Mouse (Mus musculus) lung, embryonic 15.5 days (tissue): Measurements from ENCODE around the gene Rcn3. TPM values are rescaled to one million over a fixed set of nuclear protein-coding genes. Genes with fewer than 3 reads are reported as not detected.
"Not testable (repeated sequence)": the region's sequence is repeated elsewhere in the genome, so short reads cannot be mapped to it uniquely, and the experiment has no call there.

Experiments
- ATAC-seq: fragments of 200-750 bp; cut with Nextera tagmentation; 2 replicates; pipeline ENCODE4 v1.8.0; 2017; ENCODE audit warnings: moderate number of reproducible peaks, borderline replicate concordance; ENCODE audit not compliant: low FRiP score, low TSS enrichment; ENCODE audit errors: extremely low read depth
- H3K27ac ChIP-seq: fragments of 300-500 bp; sonication (generic); 2 replicates; pipeline ENCODE4 v1.5.1; 2015; ENCODE audit warnings: moderate library complexity, mild to moderate bottlenecking, inconsistent platforms
- H3K27me3 ChIP-seq: fragments of 300-500 bp; sonication (generic); 2 replicates; pipeline ENCODE4 v1.6.1; 2015; ENCODE audit warnings: inconsistent platforms
- H3K36me3 ChIP-seq: fragments of 300-500 bp; sonication (generic); 2 replicates; pipeline ENCODE4 v1.6.1; 2015; ENCODE audit warnings: inconsistent platforms
- H3K4me1 ChIP-seq: fragments of 300-500 bp; sonication (generic); 2 replicates; pipeline ENCODE4 v1.6.1; 2015; ENCODE audit warnings: inconsistent platforms
- H3K4me2 ChIP-seq: fragments of 300-500 bp; sonication (generic); 2 replicates; pipeline ENCODE4 v1.6.1; 2015; ENCODE audit warnings: inconsistent platforms, mild to moderate bottlenecking, moderate library complexity
- H3K4me3 ChIP-seq: fragments of 300-500 bp; sonication (generic); 2 replicates; pipeline ENCODE4 v1.5.1; 2015; ENCODE audit warnings: mild to moderate bottlenecking, inconsistent platforms
- H3K9ac ChIP-seq: fragments of 300-500 bp; sonication (generic); 2 replicates; pipeline ENCODE4 v1.6.1; 2015; ENCODE audit warnings: inconsistent platforms
- H3K9me3 ChIP-seq: fragments of 300-500 bp; sonication (generic); 2 replicates; pipeline ENCODE4 v1.6.1; 2016; ENCODE audit warnings: inconsistent platforms
- WGBS: fragments of 180-500 bp; shearing (Covaris S2); methylation state at CpG from one replicate; pipeline ENCODE4 v1.1.7; 2015; 5-methylcytosine and 5-hydroxymethylcytosine counted together
- polyA plus RNA-seq: library from polyadenylated mRNA; unstranded; fragments of >200 nt; fragmentation: Nextera tagmentation; extraction: Ambion mirVana; gene quantifications from 2 replicates; pipeline ENCODE4 v1.2.1, GENCODE M21; 2015

Rcn3 gene
- polyA plus RNA-seq, 1 experiment from 2014 or later = 353 TPM

DNA sequence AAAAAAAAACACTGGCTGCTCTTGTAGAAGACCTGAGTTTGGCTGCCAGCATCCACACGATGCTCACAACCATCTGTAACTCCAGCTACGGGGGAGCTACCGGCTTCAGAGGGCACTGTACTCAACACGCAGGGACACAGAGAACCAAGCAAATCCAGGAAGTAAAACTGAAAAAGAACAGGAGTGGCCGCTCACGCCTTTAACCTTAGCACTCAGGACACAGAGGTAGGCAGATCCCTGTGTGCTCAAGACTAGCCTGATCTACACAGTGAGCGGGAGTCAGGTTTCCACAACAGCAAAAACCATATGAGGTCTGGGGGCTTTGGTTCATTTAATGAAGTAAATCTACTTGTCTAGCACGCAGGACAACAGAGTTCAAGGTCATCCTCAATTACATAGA, 13.5 kb upstream of the Rcn3 start:
- Histone ChIP-seq H3K36me3 (no peaks in the 10 kb centered on the region), H3K27ac (no peak overlapping the region), H3K4me1 (peaks cover 32% of the 10 kb centered on the region), H3K4me2 (no peak overlapping the region), H3K27me3 (no peaks in the 10 kb centered on the region), H3K4me3 (no peak overlapping the region), H3K9me3 (no peaks in the 10 kb centered on the region), H3K9ac (no peak overlapping the region)
- 78% methylated on average over 8 of the region's 8 CpGs for whole genome bisulfite sequencing
- no peak for ATAC-seq

DNA sequence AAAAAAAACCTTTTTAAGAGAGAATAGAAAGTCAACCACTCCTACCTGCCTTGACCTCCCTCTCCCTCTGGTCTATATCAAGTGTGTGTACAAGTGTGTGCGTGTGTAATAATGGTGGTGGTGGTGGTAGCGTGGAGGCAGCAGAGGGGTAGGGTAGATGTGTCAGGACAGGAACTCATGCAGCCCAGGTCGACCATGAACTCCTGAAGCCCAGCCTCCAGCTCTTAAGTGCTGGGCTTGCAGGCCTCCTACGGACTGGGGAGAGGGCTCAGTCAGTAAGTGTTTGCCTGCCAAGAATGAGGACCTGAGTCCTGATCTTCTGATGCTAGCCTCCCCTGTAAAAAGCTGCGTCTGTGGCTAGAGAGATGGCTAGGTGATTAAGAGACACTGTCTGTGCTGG, 12.9 kb upstream of the Rcn3 start:
- ATAC-seq = no peak
- Histone ChIP-seq H3K36me3 (no peaks in the 10 kb centered on the region), H3K4me3 (no peak overlapping the region), H3K9ac (no peak overlapping the region), H3K27me3 (no peaks in the 10 kb centered on the region), H3K9me3 (no peaks in the 10 kb centered on the region), H3K4me2 (no peak overlapping the region), H3K4me1 (peaks cover 34% of the 10 kb centered on the region), H3K27ac (no peak overlapping the region)
- 77% methylated on average over 5 of the region's 5 CpGs for WGBS

DNA sequence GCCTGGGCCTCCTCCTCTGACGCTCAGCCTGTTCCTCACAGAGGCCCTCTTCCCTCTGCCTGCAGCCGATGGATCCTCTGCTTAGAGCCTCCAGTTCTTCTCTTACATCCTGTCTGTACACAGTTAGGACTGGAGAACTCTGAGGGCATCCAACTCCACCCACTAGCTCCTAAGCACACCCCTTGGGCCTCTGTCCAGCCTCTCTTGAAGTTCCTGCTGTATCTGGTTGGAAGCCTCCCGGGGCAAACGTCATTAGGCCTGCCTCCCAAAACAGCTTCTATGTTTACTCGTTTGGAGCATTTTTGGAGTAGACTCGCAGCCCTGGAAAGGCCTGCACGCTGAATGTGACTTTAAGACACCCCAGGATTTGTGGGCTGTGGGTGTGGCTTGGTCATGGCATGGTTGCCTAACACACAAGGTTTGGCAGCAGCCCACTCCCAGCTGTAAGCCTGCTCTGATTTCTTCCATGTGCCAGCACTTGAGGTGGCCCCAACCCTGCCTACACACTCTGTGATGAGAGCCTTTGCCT, 11.7 kb upstream of the Rcn3 start, which contains the start of gene Fcgrt:
Fcgrt (minus strand) TSS at position 200 of the 529 bp plus-strand sequence.
- peaks cover 34% of the 10 kb centered on the region for H3K4me1 ChIP-seq
- peak within 1 kb of the TSS; percentile 63 for H3K4me2 ChIP-seq
- peak within 1 kb of the TSS; percentile 93 for H3K27ac ChIP-seq
- H3K36me3 ChIP-seq = no peaks in the 10 kb centered on the region
- no peaks in the 10 kb centered on the region for H3K27me3 ChIP-seq
- H3K9me3 ChIP-seq = no peaks in the 10 kb centered on the region
- peak within 1 kb of the TSS; percentile 47 for H3K9ac ChIP-seq
- peak within 1 kb of the TSS; percentile 46 for H3K4me3 ChIP-seq
- 20% methylated on average over 7 of the region's 7 CpGs for WGBS
- peak; percentile 98 for ATAC-seq

DNA sequence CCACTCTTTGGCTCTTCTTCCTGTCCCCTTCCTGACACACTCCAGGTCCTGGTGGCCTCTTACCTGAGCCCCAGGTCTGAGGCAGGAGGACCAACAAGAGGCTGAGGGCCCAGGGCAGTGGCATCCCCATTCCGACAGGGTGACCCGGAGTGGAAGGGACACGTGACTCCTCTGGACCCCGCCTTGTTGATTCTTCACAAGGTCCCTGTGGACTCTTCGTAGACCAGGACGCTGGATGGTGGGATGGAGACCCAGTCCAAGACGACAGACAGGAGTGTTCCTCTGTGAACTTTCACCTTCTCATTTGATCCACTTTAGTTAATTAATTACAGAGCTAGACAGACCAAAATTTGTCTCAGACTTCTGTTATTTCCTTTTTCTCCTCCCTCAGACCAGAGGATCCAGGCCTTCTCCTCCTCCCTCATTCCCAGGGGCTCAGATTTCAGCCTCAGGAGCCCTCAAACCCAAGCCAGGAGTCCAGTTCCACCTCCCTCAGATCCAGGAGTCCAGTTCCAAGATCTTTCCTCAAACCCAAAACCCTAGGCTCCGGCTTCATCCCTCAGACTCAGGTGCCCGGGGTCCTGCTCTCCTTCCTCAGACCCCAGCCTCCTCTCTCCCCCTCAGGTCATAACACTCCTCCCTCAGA, 11.0 kb upstream of the Rcn3 start:
- Histone ChIP-seq H3K4me3 (peak overlapping the region; percentile 46), H3K9ac (peak overlapping the region; percentile 47), H3K27ac (peak overlapping the region; percentile 93), H3K4me2 (peak overlapping the region; percentile 63), H3K27me3 (no peaks in the 10 kb centered on the region), H3K36me3 (no peaks in the 10 kb centered on the region), H3K4me1 (peaks cover 34% of the 10 kb centered on the region), H3K9me3 (no peaks in the 10 kb centered on the region)
- ATAC-seq = no peak
- 47% methylated on average over 9 of the region's 9 CpGs for WGBS

DNA sequence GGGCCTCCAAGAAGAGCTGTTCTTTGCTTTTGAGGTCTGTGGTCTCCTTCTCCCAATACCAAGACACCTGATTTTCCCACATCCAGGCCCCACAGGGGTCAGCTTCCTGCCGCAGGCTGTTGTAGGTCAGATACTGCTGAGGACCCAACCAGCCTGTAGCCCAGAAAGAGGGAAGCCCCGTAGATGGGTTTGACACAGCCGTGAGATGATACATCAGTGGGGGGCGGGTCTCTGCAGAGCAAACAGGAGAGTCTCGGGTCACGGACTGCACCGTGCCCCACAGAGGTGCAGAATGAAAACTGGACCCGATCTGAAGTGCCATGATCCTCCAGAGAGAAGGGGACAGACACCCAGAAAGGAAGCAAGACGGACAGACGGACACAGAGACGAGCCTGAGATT, 10.4 kb upstream of the Rcn3 start:
- H3K27ac ChIP-seq = no peak overlapping the region

DNA sequence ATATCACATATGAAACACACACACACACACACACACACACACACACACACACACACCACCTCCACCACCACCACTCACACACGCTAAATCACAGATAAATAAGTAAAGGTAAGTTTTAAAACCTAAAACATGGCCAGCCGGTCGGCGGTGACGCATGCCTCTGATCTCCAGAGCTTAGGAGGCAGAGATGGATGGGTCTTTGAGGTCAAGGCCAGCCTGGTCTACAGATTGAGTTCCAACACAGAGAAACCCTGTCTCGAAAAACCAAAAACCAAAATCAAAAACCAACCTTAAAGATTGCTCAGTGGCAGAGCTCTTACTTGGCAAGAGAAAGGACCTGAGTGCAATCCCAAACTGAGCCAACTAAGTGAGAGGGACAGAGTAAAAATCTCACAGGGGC, 8.0 kb upstream of the Rcn3 start:
- no peak overlapping the region for H3K4me3 ChIP-seq
- no peak overlapping the region for H3K9ac ChIP-seq
- 78% methylated on average over 6 of the region's 6 CpGs for WGBS
- no peak overlapping the region for H3K27ac ChIP-seq
- H3K4me2 ChIP-seq = no peak overlapping the region
- no peaks in the 10 kb centered on the region for H3K27me3 ChIP-seq
- H3K4me1 ChIP-seq = peaks cover 34% of the 10 kb centered on the region
- no peak for ATAC-seq
- no peaks in the 10 kb centered on the region for H3K9me3 ChIP-seq
- no peaks in the 10 kb centered on the region for H3K36me3 ChIP-seq

More for the DNA sequence above, 10.4 kb upstream of the Rcn3 start:
- no peaks in the 10 kb centered on the region for H3K9me3 ChIP-seq
- H3K27me3 ChIP-seq = no peaks in the 10 kb centered on the region
- no peak for ATAC-seq
- H3K36me3 ChIP-seq = no peaks in the 10 kb centered on the region
- WGBS = 72% methylated on average over 11 of the region's 11 CpGs
- peaks cover 34% of the 10 kb centered on the region for H3K4me1 ChIP-seq
- H3K4me3 ChIP-seq = peak overlapping the region; percentile 46
- H3K4me2 ChIP-seq = peak overlapping the region; percentile 63
- no peak overlapping the region for H3K9ac ChIP-seq

DNA sequence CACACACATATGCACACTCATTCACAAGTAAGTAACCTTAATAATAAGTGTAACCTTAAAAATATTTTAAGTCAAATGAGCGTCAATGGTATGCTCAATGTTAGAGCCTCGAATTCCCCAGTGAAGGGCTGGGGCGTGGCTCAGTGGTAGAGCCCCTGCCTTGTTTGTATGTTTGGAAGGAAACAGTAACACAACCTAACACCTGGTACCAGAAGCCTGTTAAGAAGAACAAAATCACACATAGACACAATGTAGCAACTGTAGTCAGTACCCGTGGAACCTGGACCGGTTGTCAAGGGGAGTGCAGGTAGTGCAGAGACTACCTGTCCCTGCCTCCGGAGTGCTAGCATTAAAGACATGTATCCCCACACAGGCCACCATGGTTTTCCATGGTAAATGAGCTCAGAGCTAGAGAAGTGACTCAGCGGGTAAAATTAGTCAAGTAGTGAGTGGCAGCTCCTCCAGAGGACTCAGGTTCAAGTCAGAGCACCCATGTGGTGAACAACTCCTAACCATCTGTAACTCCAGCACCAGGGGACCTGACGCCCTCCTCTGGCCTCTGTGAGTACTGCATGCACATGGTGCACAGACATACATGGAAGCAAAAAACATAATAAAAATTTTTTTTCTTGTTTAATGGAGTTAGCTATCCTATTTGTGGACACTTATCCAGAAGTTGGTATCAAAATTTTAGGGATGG, 6.7 kb upstream of the Rcn3 start:
- Histone ChIP-seq H3K4me2 (no peak overlapping the region), H3K4me3 (no peak overlapping the region), H3K9ac (no peak overlapping the region), H3K27ac (no peak overlapping the region), H3K4me1 (peaks cover 27% of the 10 kb centered on the region), H3K9me3 (no peaks in the 10 kb centered on the region), H3K36me3 (no peaks in the 10 kb centered on the region), H3K27me3 (no peaks in the 10 kb centered on the region)
- ATAC-seq = no peak
- WGBS = 84% methylated on average over 8 of the region's 8 CpGs

DNA sequence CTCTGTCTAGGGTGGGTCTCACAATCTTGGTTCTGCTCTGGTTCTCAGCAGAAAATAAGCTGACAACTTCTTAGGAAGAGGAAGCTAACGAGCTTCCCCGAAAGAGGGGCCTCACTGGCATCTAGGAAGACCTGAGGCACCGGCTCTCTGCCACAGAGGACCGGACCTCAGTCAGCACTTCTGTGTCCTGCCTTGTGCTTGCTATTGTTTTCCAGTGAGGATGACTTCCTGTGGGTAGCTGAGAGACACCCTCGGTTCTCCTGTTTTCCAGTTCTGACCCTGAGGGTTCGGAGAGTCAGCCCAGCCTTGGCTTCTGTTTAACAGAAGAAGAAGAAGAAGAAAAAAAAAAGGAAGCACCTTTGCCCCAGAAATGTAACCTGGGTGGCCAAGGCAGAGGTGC, 5.5 kb upstream of the Rcn3 start:
- Histone ChIP-seq H3K9me3 (no peaks in the 10 kb centered on the region), H3K27ac (peak overlapping the region; percentile 15; the same call in 1 of the 2 replicates), H3K27me3 (no peaks in the 10 kb centered on the region), H3K4me1 (peaks cover 25% of the 10 kb centered on the region), H3K4me2 (no peak overlapping the region), H3K4me3 (no peak overlapping the region), H3K9ac (no peak overlapping the region), H3K36me3 (no peaks in the 10 kb centered on the region)
- no peak for ATAC-seq
- WGBS = 57% methylated on average over 6 of the region's 6 CpGs

DNA sequence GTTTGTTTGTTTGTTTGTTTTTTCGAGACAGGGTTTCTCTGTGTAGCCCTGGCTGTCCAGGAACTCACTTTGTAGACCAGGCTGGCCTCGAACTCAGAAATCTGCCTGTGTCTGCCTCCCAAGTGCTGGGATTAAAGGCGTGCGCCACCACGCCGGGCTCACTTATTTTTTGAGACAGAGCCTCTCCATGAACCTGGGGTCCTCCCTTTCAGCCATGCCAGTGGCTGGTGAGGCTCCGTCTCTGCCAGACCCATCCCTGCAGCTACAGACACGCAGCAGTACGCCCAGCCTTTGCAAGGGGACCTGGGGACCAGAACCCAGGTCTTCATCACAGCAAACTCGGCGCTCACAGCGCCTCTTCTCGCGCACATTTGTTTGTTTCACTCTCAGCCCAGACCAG, 3.9 kb upstream of the Rcn3 start:
- ATAC-seq, H3K27me3 ChIP-seq, H3K9ac ChIP-seq, H3K4me2 ChIP-seq, H3K4me3 ChIP-seq, H3K9me3 ChIP-seq, H3K36me3 ChIP-seq, H3K27ac ChIP-seq: not testable (repeated sequence)
- H3K4me1 ChIP-seq = peaks cover 22% of the 10 kb centered on the region
- 89% methylated on average over 14 of the region's 14 CpGs for WGBS

DNA sequence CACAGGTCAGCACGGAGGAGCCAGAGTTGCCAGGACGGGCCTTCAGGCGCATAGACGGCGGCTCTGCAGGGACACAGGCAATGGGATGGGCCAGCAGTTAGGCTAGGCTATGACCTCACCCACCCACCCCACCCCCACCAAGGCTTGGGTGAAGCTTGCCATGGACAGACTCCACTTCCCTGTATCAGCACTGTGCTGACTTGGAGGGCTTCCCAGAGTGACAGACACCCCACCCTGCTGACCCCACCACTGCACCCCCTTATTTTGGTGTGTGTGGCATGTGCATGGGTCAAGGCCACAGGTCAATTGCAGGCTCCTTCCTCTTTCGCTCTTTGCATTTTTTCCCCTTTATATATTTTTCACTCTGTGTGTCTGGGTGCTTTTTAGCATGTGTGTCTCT, 3.3 kb upstream of the Rcn3 start:
- ATAC-seq = no peak
- H3K9ac ChIP-seq = no peak overlapping the region
- H3K4me2 ChIP-seq = no peak overlapping the region
- no peak overlapping the region for H3K27ac ChIP-seq
- no peaks in the 10 kb centered on the region for H3K9me3 ChIP-seq
- H3K36me3 ChIP-seq = no peaks in the 10 kb centered on the region
- no peaks in the 10 kb centered on the region for H3K27me3 ChIP-seq
- H3K4me3 ChIP-seq = no peak overlapping the region
- WGBS = 82% methylated on average over 6 of the region's 6 CpGs
- H3K4me1 ChIP-seq = peaks cover 23% of the 10 kb centered on the region

DNA sequence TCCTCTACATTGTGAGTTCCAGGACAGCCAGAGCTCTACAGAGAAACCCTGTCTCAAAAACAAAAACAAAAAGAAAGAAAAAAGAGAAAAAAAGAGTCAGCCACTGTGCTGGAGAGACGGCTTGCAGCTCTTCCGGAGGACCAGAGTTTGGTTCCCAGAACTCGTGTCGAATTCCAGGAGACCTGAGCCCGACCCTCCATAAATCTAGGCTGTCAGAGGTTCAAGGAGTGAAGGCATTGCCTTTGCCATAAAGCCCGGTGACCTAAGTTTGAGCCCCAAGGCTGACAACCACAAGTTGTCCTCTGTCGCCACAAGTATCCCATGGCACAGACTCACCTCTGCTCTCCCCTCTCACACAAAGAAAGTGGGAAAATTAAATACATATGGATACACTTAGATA, 2.1 kb upstream of the Rcn3 start:
- 0 out of 2 replicates have a peak, but pooled peaks cover 3% of the 10 kb centered on the region for H3K36me3 ChIP-seq
- H3K4me1 ChIP-seq = peaks cover 25% of the 10 kb centered on the region
- H3K4me3 ChIP-seq = no peak overlapping the region
- H3K9ac ChIP-seq = no peak overlapping the region
- H3K27me3 ChIP-seq = no peaks in the 10 kb centered on the region
- 25% methylated on average over 7 of the region's 7 CpGs for WGBS
- no peaks in the 10 kb centered on the region for H3K9me3 ChIP-seq
- no peak overlapping the region for H3K4me2 ChIP-seq
- ATAC-seq = no peak
- no peak overlapping the region for H3K27ac ChIP-seq

DNA sequence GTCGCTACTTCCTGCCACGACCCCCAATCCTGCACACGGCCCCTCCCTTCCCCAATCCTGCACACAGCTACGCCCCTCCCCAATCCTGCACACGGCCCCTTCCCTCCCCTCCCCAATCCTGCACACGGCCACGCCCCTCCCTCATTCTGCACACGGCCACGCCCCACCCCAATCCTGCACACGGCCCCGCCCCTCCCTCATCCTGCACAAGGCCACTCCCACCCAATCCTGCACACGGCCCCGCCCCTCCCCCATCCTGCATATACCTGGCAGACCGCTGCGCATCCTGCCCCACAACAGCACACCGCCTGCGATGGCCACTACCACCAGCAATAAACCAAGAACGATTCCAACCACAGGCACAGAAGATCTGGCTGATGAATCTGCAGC, 1.5 kb upstream of the Rcn3 start:
- Histone ChIP-seq H3K27ac (peak overlapping the region; percentile 79), H3K4me2 (no peak overlapping the region), H3K9ac (no peak overlapping the region), H3K27me3 (no peaks in the 10 kb centered on the region), H3K36me3 (peaks cover 7% of the 10 kb centered on the region), H3K4me3 (no peak overlapping the region), H3K4me1 (peaks cover 25% of the 10 kb centered on the region), H3K9me3 (no peaks in the 10 kb centered on the region)
- WGBS = 37% methylated on average over 17 of the region's 18 CpGs
- ATAC-seq = no peak
